Mouse (Mus musculus) liver, embryonic 15.5 days (tissue): Measurements from ENCODE around the gene Gm5142. TPM values are rescaled to one million over a fixed set of nuclear protein-coding genes. Genes with fewer than 3 reads are reported as not detected.
A peak's percentile ranks its signal among the peaks of the same experiment; 100 is the strongest.

ENCODE experiments used
- ATAC-seq: fragments of 200-750 bp; cut with Nextera tagmentation; 2 replicates; pipeline ENCODE4 v1.8.0; 2017; ENCODE audit warnings: moderate number of reproducible peaks, mild to moderate bottlenecking, moderate library complexity; ENCODE audit not compliant: insufficient read depth
- H3K27ac ChIP-seq: fragments of 300-500 bp; sonication (generic); replicated peaks from 2 replicates; pipeline ENCODE4 v1.5.1; 2015; ENCODE audit warnings: mild to moderate bottlenecking, inconsistent platforms
- H3K27me3 ChIP-seq: fragments of 300-500 bp; sonication (generic); 2 replicates; pipeline ENCODE4 v1.6.1; 2015; ENCODE audit warnings: mild to moderate bottlenecking, inconsistent platforms
- H3K36me3 ChIP-seq: fragments of 300-500 bp; sonication (generic); replicated peaks from 2 replicates; pipeline ENCODE4 v1.6.1; 2015; ENCODE audit warnings: moderate library complexity, mild to moderate bottlenecking, inconsistent platforms
- H3K4me1 ChIP-seq: fragments of 300-500 bp; sonication (generic); replicated peaks from 2 replicates; pipeline ENCODE4 v1.6.1; 2015; ENCODE audit warnings: inconsistent platforms
- H3K4me2 ChIP-seq: fragments of 300-500 bp; sonication (generic); 2 replicates; pipeline ENCODE4 v1.6.1; 2015; ENCODE audit warnings: moderate library complexity, mild to moderate bottlenecking, inconsistent platforms
- H3K4me3 ChIP-seq: fragments of 300-500 bp; sonication (generic); replicated peaks from 2 replicates; pipeline ENCODE4 v1.5.1; 2015; ENCODE audit warnings: mild to moderate bottlenecking, inconsistent platforms
- H3K9ac ChIP-seq: fragments of 300-500 bp; sonication (generic); 2 replicates; pipeline ENCODE4 v1.6.1; 2015; ENCODE audit warnings: moderate library complexity, mild to moderate bottlenecking, inconsistent platforms
- H3K9me3 ChIP-seq: fragments of 300-500 bp; sonication (generic); replicated peaks from 2 replicates; pipeline ENCODE4 v1.6.1; 2016; ENCODE audit warnings: inconsistent platforms
- WGBS: fragments of 180-500 bp; shearing (Covaris S2); methylation state at CpG from one replicate; pipeline ENCODE4 v1.1.7; 2015; ENCODE audit warnings: mixed read lengths; ENCODE audit not compliant: insufficient replicate concordance; 5-methylcytosine and 5-hydroxymethylcytosine counted together
- polyA plus RNA-seq: library from polyadenylated mRNA; unstranded; fragments of >200 nt; fragmentation: Nextera tagmentation; extraction: Ambion mirVana; gene quantifications from 2 replicates; pipeline ENCODE4 v1.2.1, GENCODE M21; 2015

Gm5142 gene
- polyA plus RNA-seq, 1 experiment from 2014 or later: not detected

DNA sequence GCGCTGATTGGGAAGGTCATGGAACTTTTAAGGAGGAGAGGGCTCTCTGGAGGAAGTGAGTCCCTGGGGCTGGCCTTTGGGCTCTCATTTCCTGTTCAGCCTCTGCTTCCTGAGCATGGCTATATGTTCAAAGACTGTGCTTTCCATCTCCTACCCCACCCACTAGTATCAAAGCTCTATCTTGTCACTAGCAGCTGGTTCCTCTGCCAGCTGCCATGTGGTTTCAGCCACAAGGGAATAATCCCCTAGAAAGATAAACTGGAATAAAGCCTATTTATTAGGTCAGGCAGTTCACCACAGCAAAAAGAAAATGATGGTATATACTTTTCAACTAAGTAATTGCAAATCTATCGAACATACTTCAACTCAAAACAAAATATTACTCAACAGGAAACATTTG, 4.2 kb upstream of the Gm5142 start:
- WGBS: 43% methylated on average over 2 of the region's 2 CpGs
- H3K4me1 ChIP-seq: no peaks in the 10 kb centered on the region
- H3K9me3 ChIP-seq: no peaks in the 10 kb centered on the region
- no peak overlapping the region for H3K27ac ChIP-seq
- no peak for ATAC-seq
- H3K9ac ChIP-seq: no peak overlapping the region
- no peaks in the 10 kb centered on the region for H3K36me3 ChIP-seq
- H3K27me3 ChIP-seq: no peaks in the 10 kb centered on the region
- no peak overlapping the region for H3K4me2 ChIP-seq
- no peak overlapping the region for H3K4me3 ChIP-seq

DNA sequence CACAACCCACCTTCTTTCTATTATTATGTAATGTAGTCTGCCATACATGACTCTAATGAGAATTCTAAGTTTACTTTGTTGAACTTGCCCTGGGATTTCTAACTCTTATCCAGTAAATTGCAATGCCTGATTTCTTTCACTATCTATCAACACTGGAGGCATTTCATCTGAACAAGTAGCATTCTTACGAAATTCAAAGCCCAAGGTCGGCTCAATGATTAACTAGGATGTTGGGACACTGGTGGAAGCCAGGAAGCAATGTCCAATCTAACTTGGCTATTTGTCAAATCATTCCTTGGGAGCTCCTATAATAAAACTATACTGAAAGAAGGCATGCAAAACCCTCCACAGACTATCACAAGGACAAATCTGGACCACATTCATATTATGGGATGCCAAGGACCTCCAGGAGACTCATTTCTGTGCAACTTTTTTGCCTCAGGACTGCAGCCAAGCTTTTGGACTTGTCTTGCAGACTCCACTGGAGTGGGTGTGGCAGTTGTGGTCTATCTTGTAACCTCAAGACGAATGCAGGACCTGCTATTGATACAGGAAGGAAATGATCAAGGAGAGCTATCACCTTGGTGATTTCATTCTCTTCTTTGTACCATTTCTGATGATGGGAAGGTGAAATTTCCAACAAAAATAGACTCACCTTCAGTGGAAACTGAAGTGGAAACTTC, 21.4 kb downstream of the Gm5142 start:
- 41% methylated on average over 3 of the region's 3 CpGs for WGBS
- no peak for ATAC-seq
- Histone ChIP-seq H3K4me1 (peaks cover 5% of the 10 kb centered on the region; the same call in 1 of the 2 replicates), H3K9me3 (no peaks in the 10 kb centered on the region), H3K4me3 (no peak overlapping the region), H3K27me3 (no peaks in the 10 kb centered on the region), H3K36me3 (no peaks in the 10 kb centered on the region), H3K4me2 (no peak overlapping the region), H3K27ac (0 out of 2 replicates have a peak overlapping the region, but pooled peaks have one; percentile 2), H3K9ac (no peak overlapping the region)

DNA sequence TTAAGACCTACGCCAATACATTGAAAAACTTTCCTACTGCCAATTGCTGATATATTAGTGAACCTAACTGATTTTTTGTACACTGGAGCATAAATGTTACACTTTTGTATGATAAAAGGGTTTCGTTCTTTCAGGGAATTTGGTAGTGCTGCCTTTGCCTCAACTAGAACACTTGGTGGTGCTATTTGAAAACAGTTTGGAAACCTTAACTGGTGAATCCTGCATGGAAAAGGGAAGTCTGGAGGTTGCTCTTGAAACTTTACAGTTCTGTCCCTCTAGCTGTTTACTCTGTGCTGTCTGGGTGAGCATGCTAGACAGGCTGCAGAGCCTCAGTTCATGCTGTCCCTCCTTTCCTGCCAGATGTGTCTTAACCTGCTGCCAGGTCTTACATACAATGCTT, 23.0 kb downstream of the Gm5142 start:
- peaks cover 5% of the 10 kb centered on the region; the same call in 1 of the 2 replicates for H3K4me1 ChIP-seq
- no peak overlapping the region for H3K4me2 ChIP-seq
- no peaks in the 10 kb centered on the region for H3K36me3 ChIP-seq
- H3K9me3 ChIP-seq: no peaks in the 10 kb centered on the region
- 63% methylated on average over 2 of the region's 2 CpGs for WGBS
- no peaks in the 10 kb centered on the region for H3K27me3 ChIP-seq
- H3K27ac ChIP-seq: no peak overlapping the region; the same call in 1 of the 2 replicates
- H3K4me3 ChIP-seq: no peak overlapping the region
- no peak overlapping the region for H3K9ac ChIP-seq
- no peak for ATAC-seq

DNA sequence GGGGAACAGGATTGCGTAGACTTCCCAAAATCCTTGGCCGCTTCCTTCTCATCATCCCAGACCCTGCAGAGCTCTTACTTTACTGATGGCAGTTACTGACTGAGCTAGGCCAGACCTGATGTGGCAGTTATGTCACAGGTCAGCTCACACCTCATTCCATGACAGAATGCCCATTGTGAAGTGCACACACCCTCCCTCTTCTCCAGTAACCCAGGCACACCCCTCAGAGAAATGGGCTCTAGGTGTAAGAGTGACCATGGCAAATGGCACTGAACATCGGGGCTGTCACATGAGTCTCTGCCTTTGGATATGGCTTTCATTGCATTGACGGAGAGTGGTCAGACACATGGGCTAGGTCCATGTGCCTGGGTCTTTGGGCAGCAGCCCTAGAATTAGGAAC, 35.8 kb downstream of the Gm5142 start, which contains the start of gene 1700129C05Rik:
Gene 1700129C05Rik, minus strand, starts transcription at position 101 of the 400 bp plus-strand sequence.
- 72% methylated on average over 4 of the region's 4 CpGs for WGBS
- H3K27me3 ChIP-seq: no peaks in the 10 kb centered on the region
- no peak for ATAC-seq
- H3K9ac ChIP-seq: no peak within 1 kb of the TSS
- H3K36me3 ChIP-seq: no peaks in the 10 kb centered on the region
- H3K4me2 ChIP-seq: no peak within 1 kb of the TSS
- H3K4me3 ChIP-seq: no peak within 1 kb of the TSS
- no peak within 1 kb of the TSS for H3K27ac ChIP-seq
- H3K9me3 ChIP-seq: no peaks in the 10 kb centered on the region
- no peaks in the 10 kb centered on the region for H3K4me1 ChIP-seq

DNA sequence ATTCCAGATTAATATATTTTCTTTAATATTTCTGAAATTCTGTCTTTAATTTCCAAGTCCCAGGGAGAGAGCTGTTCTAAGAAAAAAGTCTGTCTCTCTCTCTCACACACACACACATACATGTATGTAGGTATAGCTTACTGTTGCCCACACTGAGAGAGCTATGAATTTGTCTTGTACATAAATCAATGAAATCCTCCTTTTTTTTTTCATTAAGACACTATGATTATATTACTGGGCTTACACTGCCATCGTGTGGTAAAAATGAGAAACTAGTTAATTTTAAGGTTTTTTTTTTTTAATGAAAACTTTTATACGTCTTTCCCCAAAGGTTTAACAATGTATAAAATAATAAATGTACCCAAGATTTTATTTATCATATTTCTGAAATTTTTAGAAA, 64.3 kb downstream of the Gm5142 start:
- Histone ChIP-seq H3K4me3 (no peak overlapping the region), H3K27ac (no peak overlapping the region), H3K4me1 (no peaks in the 10 kb centered on the region), H3K27me3 (no peaks in the 10 kb centered on the region), H3K9ac (no peak overlapping the region), H3K9me3 (no peaks in the 10 kb centered on the region), H3K4me2 (no peak overlapping the region), H3K36me3 (no peaks in the 10 kb centered on the region)
- whole genome bisulfite sequencing: 7% methylated on average over 2 of the region's 2 CpGs
- ATAC-seq: no peak

Other genes starting within 250 kb of the Gm5142 start
- gene 1700129C05Rik, start 35.9 kb downstream of the Gm5142 start, polyA plus RNA-seq: not detected in 2 replicates
- 18.5 and 23.0 TPM in 2 replicates for gene Rcbtb1, start 22.5 kb upstream of the Gm5142 start, polyA plus RNA-seq
- not detected in 2 replicates for gene Gm6904, start 81.5 kb upstream of the Gm5142 start, polyA plus RNA-seq
- 0.23 and 0.38 TPM in 2 replicates for gene Phf11a, start 118.8 kb upstream of the Gm5142 start, polyA plus RNA-seq
- gene Phf11b, start 162.6 kb upstream of the Gm5142 start, polyA plus RNA-seq: 1.2 and 1.4 TPM in 2 replicates
- gene Phf11d, start 186.7 kb upstream of the Gm5142 start, polyA plus RNA-seq: 1.2 and 1.3 TPM in 2 replicates
- 0.33 and 0.46 TPM in 2 replicates for gene Phf11c, start 216.6 kb upstream of the Gm5142 start, polyA plus RNA-seq